In genomic region chr3:57651865-57652259, GRCm38 (mm10) we compare ENCODE assay signal across 9 mouse cellular contexts. TPM values are rescaled to one million over a fixed set of nuclear protein-coding genes. Genes with fewer than 3 reads are reported as not detected.
DNase-seq lines count a peak whose midpoint lies in the region; ATAC-seq and TF ChIP-seq lines count a peak whose summit lies in the region.
"Had no signal": no experiment of that assay in that cellular context is flagged by ENCODE, and none has a peak within 500 bp of the region (broad histone marks: within the 10 kb centered on the region; RNA-seq: fewer than 3 reads in every experiment).

No protein-coding gene starts in this region.

- no peaks in the 10 kb centered on the region for H3K9me3 ChIP-seq in limb, embryonic 12.5 days

- H3K4me1 ChIP-seq in lung, adult 2 months (ENCODE audit: control insufficient read depth, insufficient read depth, low read length) = peaks cover 2% of the 10 kb centered on the region
- no peaks in the 10 kb centered on the region for H3K4me1 ChIP-seq in embryonic fibroblast, embryonic 13.5 days (ENCODE audit: control insufficient read depth, insufficient read depth, low read length)
- peaks cover 6% of the 10 kb centered on the region; the same call in 1 of the 2 replicates for H3K4me1 ChIP-seq in limb, embryonic 12.5 days (replicated peaks)
- no peaks in the 10 kb centered on the region for H3K4me1 ChIP-seq in olfactory bulb, adult 2 months (ENCODE audit: control insufficient read depth, insufficient read depth, low read length)

- peak overlapping the region; percentile 73 for H3K4me2 ChIP-seq in limb, embryonic 12.5 days

- DNase-seq in lung, adult 2 months = no peak
- no peak for DNase-seq in lung, postnatal 36 days
- no peak for DNase-seq in right cerebral cortex, postnatal 14 days
- no peak for DNase-seq in gastrocnemius, postnatal 4 days (ENCODE audit: low spot score in 2 of 2)
- DNase-seq in left cerebral cortex, adult 18-20 months (ENCODE audit: low spot score in 2 of 2) = no peak

- H3K27me3 ChIP-seq in limb, embryonic 12.5 days = no peaks in the 10 kb centered on the region

- peak overlapping the region; percentile 99 for H3K4me3 ChIP-seq in lung, adult 2 months (replicated peaks; ENCODE audit: extremely low read depth, low read depth, low read length)
- peak overlapping the region; percentile 98 for H3K4me3 ChIP-seq in embryonic fibroblast, embryonic 13.5 days (ENCODE audit: insufficient read depth, low read length)
- H3K4me3 ChIP-seq in limb, embryonic 12.5 days (replicated peaks) = peak overlapping the region; percentile 71
- H3K4me3 ChIP-seq in olfactory bulb, adult 2 months (ENCODE audit: insufficient read depth, low read depth, low read length) = peak overlapping the region; percentile 99

- no peak overlapping the region for H3K27ac ChIP-seq in embryonic fibroblast, embryonic 13.5 days (ENCODE audit: insufficient read depth, low read length)
- H3K27ac ChIP-seq in limb, embryonic 12.5 days = 0 out of 2 replicates have a peak overlapping the region, but pooled peaks have one; percentile 88
- peak overlapping the region; percentile 50; the same call in 1 of the 2 replicates for H3K27ac ChIP-seq in olfactory bulb, adult 2 months (ENCODE audit: insufficient read depth, low read depth, low read length)

- TF ChIP-seq CTCF in lung, adult 2 months (IDR thresholded peaks at IDR 0.05; ENCODE audit: insufficient read depth, low read length) = no peak
- TF ChIP-seq CTCF in embryonic fibroblast, embryonic 13.5 days (IDR thresholded peaks at IDR 0.05; ENCODE audit: borderline replicate concordance, insufficient read depth, low read length) = no peak
- TF ChIP-seq CTCF in olfactory bulb, adult 2 months (IDR thresholded peaks at IDR 0.05; ENCODE audit: insufficient read depth, low read depth, low read length) = no peak

- H3K9ac ChIP-seq in limb, embryonic 12.5 days (replicated peaks) = peak overlapping the region; percentile 76

- 38% methylated on average over 3 of the region's 3 CpGs for WGBS in lung, adult 2 months
- 72% methylated on average over 3 of the region's 3 CpGs for WGBS in limb, embryonic 12.5 days
- 35% methylated on average over 3 of the region's 3 CpGs for WGBS in olfactory bulb, adult 2 months

- TF ChIP-seq POLR2A in lung, adult 2 months (IDR thresholded peaks at IDR 0.05; ENCODE audit: borderline replicate concordance, extremely low read depth, low read depth, low read length) = no peak
- TF ChIP-seq POLR2A in embryonic fibroblast, embryonic 13.5 days (IDR thresholded peaks at IDR 0.05; ENCODE audit: low read depth, low read length) = no peak
- TF ChIP-seq POLR2A in olfactory bulb, adult 2 months (IDR thresholded peaks at IDR 0.05; ENCODE audit: insufficient read depth, low read depth, low read length) = no peak

- ATAC-seq in limb, embryonic 12.5 days (ENCODE audit: insufficient number of reproducible peaks, insufficient read depth, low FRiP score, low TSS enrichment, low read depth) = no peak

- peaks cover 9% of the 10 kb centered on the region for H3K36me3 ChIP-seq in limb, embryonic 12.5 days

RNA-seq across cellular contexts. Expression of gene Commd2, which starts 0.3 kb away (rescaled TPM):
- 19.5 and 23.1 TPM in 2 replicates for polyA plus RNA-seq in lung, adult 2 months (2012; rRNA removed)
- 35.8 and 37.8 TPM in 2 replicates for polyA plus RNA-seq in embryonic fibroblast, embryonic 13.5 days (2011; ENCODE audit: insufficient read length, low read depth, missing spikeins)
- 80.9 and 87.3 TPM in 2 replicates for polyA plus RNA-seq in limb, embryonic 12.5 days (2016; fragmentation: Nextera tagmentation; extraction: Ambion mirVana)
- polyA plus RNA-seq in olfactory bulb, adult 2 months (2012; ENCODE audit: insufficient read depth, insufficient read length, low replicate concordance, missing spikeins) = not detected in 2 replicates
- 10 to 100 TPM; 24.8 to 25.3 TPM for total RNA-seq in gastrocnemius, postnatal 4 days (2021)
- 10 to 100 TPM; 19.9 to 22.1 TPM for total RNA-seq in left cerebral cortex, adult 18-20 months (2021)

RNA-seq across cellular contexts. Expression of gene Ankub1, which starts 40.7 kb away (rescaled TPM):
- polyA plus RNA-seq in lung, adult 2 months (2012; rRNA removed) = 0.26 and 0.51 TPM in 2 replicates
- not detected in 2 replicates for polyA plus RNA-seq in embryonic fibroblast, embryonic 13.5 days (2011; ENCODE audit: insufficient read length, low read depth, missing spikeins)
- 0.10 TPM in 1 of 2 replicates, not detected in the other for polyA plus RNA-seq in limb, embryonic 12.5 days (2016; fragmentation: Nextera tagmentation; extraction: Ambion mirVana)
- polyA plus RNA-seq in olfactory bulb, adult 2 months (2012; ENCODE audit: insufficient read depth, insufficient read length, low replicate concordance, missing spikeins) = not detected in 2 replicates
- total RNA-seq in gastrocnemius, postnatal 4 days (2021) = under 1 TPM in 1 of 2 experiments, not detected in 1; 0.26 TPM
- total RNA-seq in left cerebral cortex, adult 18-20 months (2021) = 1 to 10 TPM in 1 of 2 experiments, under 1 TPM in 1; 0.91 to 1.8 TPM
- total RNA-seq: adrenal gland, adult 18-20 months had no signal
